ENCODE assay signal across 15 mouse cellular contexts in genomic region chr13:63039326-63039725, GRCm38 (mm10).
A peak's percentile ranks its signal among the peaks of the same experiment; 100 is the strongest.
DNase-seq lines count a peak whose midpoint lies in the region; ATAC-seq and TF ChIP-seq lines count a peak whose summit lies in the region.
"Had no signal": no experiment of that assay in that cellular context is flagged by ENCODE, and none has a peak within 500 bp of the region (broad histone marks: within the 10 kb centered on the region; RNA-seq: fewer than 3 reads in every experiment).

No protein-coding gene starts in this region.

- no peaks in the 10 kb centered on the region for H3K36me3 ChIP-seq in megakaryocyte, embryonic 14.5 days (replicated peaks; ENCODE audit: low read length)
- H3K36me3 ChIP-seq in lung, embryonic 14.5 days (ENCODE audit: insufficient read depth), result no peaks in the 10 kb centered on the region
- H3K36me3 ChIP-seq in stomach, embryonic 16.5 days (ENCODE audit: control insufficient read depth, insufficient read depth, low read length), result no peaks in the 10 kb centered on the region
- H3K36me3 ChIP-seq in hindbrain, embryonic 14.5 days (replicated peaks; ENCODE audit: control insufficient read depth, insufficient read depth), result no peaks in the 10 kb centered on the region
- H3K36me3 ChIP-seq: G1E; midbrain, embryonic 13.5 days had no signal

- peaks cover 2% of the 10 kb centered on the region for H3K27me3 ChIP-seq in megakaryocyte, embryonic 14.5 days (replicated peaks)
- no peaks in the 10 kb centered on the region for H3K27me3 ChIP-seq in lung, embryonic 14.5 days (ENCODE audit: insufficient read depth, low read length)
- no peaks in the 10 kb centered on the region for H3K27me3 ChIP-seq in stomach, embryonic 16.5 days (ENCODE audit: control insufficient read depth, insufficient read depth, low read length)
- no peaks in the 10 kb centered on the region for H3K27me3 ChIP-seq in hindbrain, embryonic 14.5 days (ENCODE audit: control insufficient read depth, insufficient read depth, low read length)
- H3K27me3 ChIP-seq: midbrain, embryonic 13.5 days had no signal

- peak overlapping the region; percentile 33 for H3K4me3 ChIP-seq in megakaryocyte, embryonic 14.5 days (replicated peaks)
- H3K4me3 ChIP-seq in lung, embryonic 14.5 days (ENCODE audit: low read depth, low read length), result no peak overlapping the region
- no peak overlapping the region for H3K4me3 ChIP-seq in stomach, embryonic 16.5 days (replicated peaks; ENCODE audit: low read length)
- no peak overlapping the region for H3K4me3 ChIP-seq in hindbrain, embryonic 14.5 days (replicated peaks; ENCODE audit: low read length)
- H3K4me3 ChIP-seq: midbrain, embryonic 13.5 days had no signal

- H3K27ac ChIP-seq in lung, embryonic 14.5 days (ENCODE audit: low read depth), result peak overlapping the region; percentile 92
- H3K27ac ChIP-seq in stomach, embryonic 16.5 days (ENCODE audit: low read length), result peak overlapping the region; percentile 1; the same call in 1 of the 2 replicates
- H3K27ac ChIP-seq in hindbrain, embryonic 14.5 days, result no peak overlapping the region
- H3K27ac ChIP-seq: midbrain, embryonic 13.5 days had no signal

- intact Hi-C loops in heart, postnatal 10 days (cut with DNase I), result no loop called here

- H3K9ac ChIP-seq in lung, embryonic 14.5 days, result no peak overlapping the region
- H3K9ac ChIP-seq in stomach, embryonic 16.5 days (ENCODE audit: low read length), result no peak overlapping the region
- no peak overlapping the region for H3K9ac ChIP-seq in hindbrain, embryonic 14.5 days
- H3K9ac ChIP-seq: midbrain, embryonic 13.5 days had no signal

- peaks cover 28% of the 10 kb centered on the region for H3K4me1 ChIP-seq in megakaryocyte, embryonic 14.5 days
- H3K4me1 ChIP-seq in lung, embryonic 14.5 days (ENCODE audit: insufficient read depth), result peaks cover 17% of the 10 kb centered on the region
- peaks cover 6% of the 10 kb centered on the region for H3K4me1 ChIP-seq in stomach, embryonic 16.5 days (ENCODE audit: control insufficient read depth, insufficient read depth, low read length)
- no peaks in the 10 kb centered on the region for H3K4me1 ChIP-seq in hindbrain, embryonic 14.5 days (replicated peaks; ENCODE audit: control insufficient read depth, insufficient read depth, low read length)

- 18% methylated on average over 6 of the region's 6 CpGs for WGBS in lung, embryonic 14.5 days
- 22% methylated on average over 6 of the region's 6 CpGs for WGBS in stomach, embryonic 16.5 days
- WGBS in hindbrain, embryonic 14.5 days, result 67% methylated on average over 6 of the region's 6 CpGs

- H3K9me3 ChIP-seq in megakaryocyte, embryonic 14.5 days, result no peaks in the 10 kb centered on the region
- no peaks in the 10 kb centered on the region for H3K9me3 ChIP-seq in lung, embryonic 14.5 days (ENCODE audit: low read depth, low read length)
- H3K9me3 ChIP-seq in stomach, embryonic 16.5 days (replicated peaks; ENCODE audit: control insufficient read depth, low read length), result no peaks in the 10 kb centered on the region
- no peaks in the 10 kb centered on the region for H3K9me3 ChIP-seq in hindbrain, embryonic 14.5 days (ENCODE audit: control insufficient read depth, low read length)
- H3K9me3 ChIP-seq: G1E; midbrain, embryonic 13.5 days had no signal

- DNase-seq in heart, adult 11 months, result peak; percentile 89
- no peak for DNase-seq in heart, postnatal 10 days
- peak; percentile 94 for DNase-seq in lung, embryonic 14.5 days
- no peak for DNase-seq in hindbrain, embryonic 14.5 days (ENCODE audit: low spot score)
- DNase-seq in right cerebral cortex, postnatal 4 days, result no peak
- DNase-seq: B cell, adult 2 months; cerebellum, adult 11-12 months; heart, postnatal 14 days had no signal

- no peak for ATAC-seq in megakaryocyte, adult 5-6 weeks (ENCODE audit: poor library complexity, severe bottlenecking)
- ATAC-seq in lung, embryonic 14.5 days (ENCODE audit: insufficient read depth), result peak; percentile 91
- ATAC-seq in stomach, embryonic 16.5 days (ENCODE audit: insufficient read depth, low FRiP score), result no peak
- no peak for ATAC-seq in hindbrain, embryonic 14.5 days (ENCODE audit: low FRiP score)
- ATAC-seq: inflammation-experienced regulatory T-cells, adult 6 months; midbrain, embryonic 13.5 days had no signal

- no peak for TF ChIP-seq CTCF in lung, embryonic 14.5 days (IDR thresholded peaks at IDR 0.05; ENCODE audit: low read depth)

- 0 out of 2 replicates have a peak overlapping the region, but pooled peaks have one; percentile 11 for H3K4me2 ChIP-seq in lung, embryonic 14.5 days
- H3K4me2 ChIP-seq in stomach, embryonic 16.5 days (ENCODE audit: low read depth, low read length), result no peak overlapping the region
- no peak overlapping the region for H3K4me2 ChIP-seq in hindbrain, embryonic 14.5 days (replicated peaks)
- H3K4me2 ChIP-seq: liver, embryonic 11.5 days; midbrain, embryonic 13.5 days had no signal

Comparison
In these comparisons a context has a peak if more than half of its experiments do, and no peak if none do; other contexts are left out.
1. DNase-seq: peak in heart, adult 11 months (single experiment) and lung, embryonic 14.5 days (single experiment); none in heart, postnatal 10 days (0 of 2), hindbrain, embryonic 14.5 days (single experiment) and right cerebral cortex, postnatal 4 days (single experiment).